Mouse (Mus musculus): ENCODE results near the gene Cstad.

GRCm38 (mm10) chr2:30625296-30625826, 30.5 kb downstream of the Cstad start:
- no peak for TF ChIP-seq CTCF (IDR thresholded peaks at IDR 0.05; ENCODE audit: low read depth)
- no peak for TF ChIP-seq EP300 (IDR thresholded peaks at IDR 0.05; ENCODE audit: low read depth)

Data from liver, embryonic 14.5 days (tissue).